Mouse (Mus musculus) mouse embryonic stem cell (cell line): Measurements from ENCODE around the gene S100pbp.

Experiments used
- in situ Hi-C, 2 experiments: fragments of 300-500 bp; cut with MboI; formaldehyde crosslinking; loops; 1 replicate in 1 of 2; 3 replicates in 1 of 2; pipeline ENCODE4 v1.14.3; 2019 to 2020; ENCODE audit warnings: low sequenced_read_pairs in 2 of 2, low pct_unique_long_range_greater_than_20kb in 1 of 2, mixed read lengths in 1 of 2; ENCODE audit not compliant: unreplicated experiment in 1 of 2

The S100pbp gene

DNA sequence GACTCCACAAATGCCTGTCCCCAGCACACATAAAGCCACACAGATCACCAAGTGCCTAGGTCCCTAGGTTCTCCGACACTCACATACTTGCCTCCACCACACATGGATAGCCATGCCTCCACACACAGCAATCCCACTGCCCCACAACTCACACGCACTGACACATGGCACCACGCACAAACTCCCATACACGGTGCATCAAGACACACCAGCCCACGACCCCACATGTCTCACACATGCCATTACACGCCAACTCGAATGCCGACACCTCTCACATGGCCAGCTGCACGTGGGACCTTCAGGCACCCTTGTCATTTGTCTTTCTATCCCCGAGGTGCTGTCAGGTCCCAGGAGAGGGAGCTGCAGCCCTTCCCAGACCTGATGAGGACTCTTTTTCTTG, 69.8 kb downstream of the S100pbp start:
- in situ Hi-C loops, result loop anchor here in 1 of 2 experiments (10.0 kb wide), 1 partner anchor 155 kb away; no protein-coding TSS in a partner anchor

DNA sequence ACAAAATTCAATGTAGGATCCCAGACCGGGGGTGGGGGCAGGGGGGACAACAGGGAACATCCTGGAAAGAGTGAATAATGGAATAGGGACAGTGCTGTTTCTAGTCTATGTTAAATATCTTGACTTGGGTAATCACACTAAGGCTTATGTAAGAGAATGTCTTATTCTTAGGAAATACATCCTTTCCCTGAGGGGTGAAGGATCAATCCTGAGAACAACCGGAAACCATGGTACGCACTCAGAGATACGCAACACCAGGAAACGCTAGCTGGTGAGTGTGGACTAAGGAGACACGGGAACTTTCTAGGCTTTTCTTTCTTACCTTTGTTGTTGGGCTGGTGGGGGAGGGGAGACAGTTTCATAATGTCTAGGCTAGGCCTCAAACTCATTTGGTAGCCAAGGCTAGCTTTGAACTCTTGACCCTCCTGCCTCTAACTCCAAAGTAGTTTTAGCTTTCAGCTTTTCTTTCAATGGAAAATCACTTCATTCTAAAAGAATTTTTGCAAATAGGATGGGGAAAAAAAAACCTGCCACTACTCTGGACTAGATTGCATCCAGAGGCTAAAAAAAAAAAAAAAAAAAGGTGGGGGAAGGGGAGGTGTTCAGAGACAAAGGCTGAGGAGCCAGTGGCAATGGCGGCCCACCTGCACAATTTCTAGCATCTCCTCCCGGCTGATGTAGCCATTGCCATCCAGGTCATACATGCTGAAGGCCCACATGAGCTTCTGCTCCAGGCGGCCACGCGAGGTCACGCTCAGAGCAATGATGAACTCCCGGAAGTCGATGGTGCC, 71.6 kb downstream of the S100pbp start:
- in situ Hi-C loops, result no loop called here

DNA sequence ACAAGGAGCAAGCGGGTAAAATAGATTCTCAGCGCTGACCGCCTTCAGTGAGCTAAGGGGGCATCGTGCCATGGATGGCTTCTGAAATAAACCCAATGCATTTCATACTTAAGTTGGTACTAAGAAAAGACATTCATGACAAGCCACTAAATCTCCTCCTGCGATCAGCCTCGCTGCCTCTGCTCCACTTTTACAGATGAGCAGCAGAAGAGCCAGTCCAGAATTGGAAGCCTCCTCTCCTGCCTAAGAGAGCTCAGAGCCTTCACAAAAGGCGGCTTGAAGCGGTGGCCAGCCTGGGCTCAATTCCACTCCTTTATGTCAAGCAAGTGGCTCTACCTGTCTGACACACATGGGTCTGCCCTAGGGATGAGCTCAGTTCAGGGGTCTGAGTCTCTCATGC, 72.8 kb downstream of the S100pbp start:
- in situ Hi-C loops, result no loop called here

DNA sequence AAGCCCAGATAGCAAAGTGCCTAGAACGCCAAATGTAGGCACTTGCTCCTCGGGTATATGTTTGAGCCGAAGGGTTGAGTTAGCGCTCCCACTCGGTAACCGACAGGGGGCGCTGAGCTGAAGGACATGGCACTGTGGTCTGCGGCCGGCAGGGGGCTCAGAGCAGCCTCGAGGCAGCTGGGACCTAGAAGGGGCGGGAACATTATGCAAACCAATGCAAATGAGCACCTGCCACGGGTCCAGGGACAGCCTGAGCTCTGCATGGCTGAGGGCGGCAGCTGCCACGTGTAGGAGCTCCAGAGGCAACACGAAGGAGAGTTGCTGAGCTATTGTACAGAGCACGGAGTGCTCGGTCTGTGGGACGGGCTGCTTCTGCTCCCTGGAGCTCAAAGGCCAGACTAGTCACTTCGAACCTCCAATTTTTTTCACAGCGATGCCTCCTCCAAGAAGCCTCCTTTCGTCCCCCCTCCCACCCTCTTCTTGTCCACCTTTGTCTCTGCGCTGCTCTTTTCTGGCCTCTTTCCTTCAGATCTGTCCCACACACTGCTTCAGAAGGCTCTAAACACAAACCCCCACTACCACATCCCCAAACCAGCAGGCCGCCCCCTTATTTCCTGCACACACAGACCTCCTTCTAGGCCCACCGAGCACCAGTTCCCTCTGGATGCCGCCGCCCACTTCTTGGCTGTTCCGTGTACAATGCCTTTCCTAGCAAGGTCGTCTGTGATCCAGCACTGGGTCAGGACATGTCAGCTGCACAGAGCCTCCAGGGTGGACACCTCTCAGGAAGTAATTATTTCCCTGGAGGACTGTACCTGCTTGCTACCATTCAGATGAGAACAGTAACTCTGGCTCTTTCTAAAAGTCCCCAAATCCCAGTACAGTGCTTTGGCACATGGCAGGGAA, 76.2 kb downstream of the S100pbp start:
- in situ Hi-C loops, result no loop called here

DNA sequence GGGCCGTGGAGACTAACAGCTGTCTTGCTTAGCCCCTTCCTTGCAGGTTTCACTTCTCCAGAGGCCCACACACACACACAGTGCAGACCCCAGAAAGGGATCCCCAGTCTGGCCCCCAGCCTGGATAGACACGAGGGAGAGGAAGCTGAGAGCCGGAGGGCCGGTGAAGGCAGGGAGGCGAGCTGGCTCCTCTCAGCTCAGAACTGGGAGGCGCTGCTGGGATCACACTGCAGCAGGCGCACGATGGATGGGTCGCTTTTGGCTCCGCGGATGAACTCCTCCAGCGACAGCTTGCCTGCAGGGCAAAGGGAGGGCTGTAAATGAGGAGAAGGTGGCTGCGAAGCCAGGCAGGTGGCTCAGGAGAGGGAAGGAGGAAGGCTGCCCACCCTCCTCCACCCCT, 77.3 kb downstream of the S100pbp start:
- in situ Hi-C loops, result no loop called here

DNA sequence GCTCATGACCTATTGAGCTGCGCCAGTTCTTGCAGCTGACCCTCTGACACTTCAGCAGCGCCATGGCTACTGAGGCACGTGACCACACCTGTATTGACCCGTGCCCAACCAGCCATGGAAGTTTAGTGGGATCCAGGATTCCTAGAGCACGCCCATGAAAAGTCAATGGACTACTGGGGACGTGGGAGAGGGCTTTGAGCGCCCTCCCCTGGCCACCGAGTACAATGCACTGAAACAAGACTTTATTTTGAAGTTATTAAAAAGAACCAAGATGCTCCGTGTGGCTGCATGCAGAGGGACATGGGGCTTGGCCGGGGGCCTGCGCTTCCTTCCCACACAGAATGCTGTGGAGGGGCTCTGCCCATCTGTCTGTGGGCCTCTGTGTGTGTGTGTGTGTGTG, 78.2 kb downstream of the S100pbp start:
- in situ Hi-C loops, result no loop called here

DNA sequence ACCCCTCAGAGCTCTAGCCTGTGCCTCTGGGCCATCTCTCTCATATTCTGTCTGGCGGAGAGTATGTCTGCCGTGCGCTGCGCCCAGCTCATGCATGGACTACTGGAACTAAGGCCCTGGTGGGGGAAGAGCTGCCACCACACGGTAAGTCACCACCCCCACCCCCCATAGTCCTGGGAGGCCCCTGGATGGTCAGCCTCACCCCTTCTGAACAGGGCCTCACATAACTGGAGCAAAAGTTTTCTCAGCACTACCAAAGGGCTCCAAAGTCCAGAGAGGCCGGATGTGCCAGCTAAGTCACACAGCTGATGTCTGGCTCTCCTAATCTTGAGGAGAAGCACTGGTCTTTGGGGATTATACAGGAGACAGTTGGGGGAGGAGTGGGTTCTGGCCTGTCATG, 78.7 kb downstream of the S100pbp start:
- in situ Hi-C loops, result no loop called here

DNA sequence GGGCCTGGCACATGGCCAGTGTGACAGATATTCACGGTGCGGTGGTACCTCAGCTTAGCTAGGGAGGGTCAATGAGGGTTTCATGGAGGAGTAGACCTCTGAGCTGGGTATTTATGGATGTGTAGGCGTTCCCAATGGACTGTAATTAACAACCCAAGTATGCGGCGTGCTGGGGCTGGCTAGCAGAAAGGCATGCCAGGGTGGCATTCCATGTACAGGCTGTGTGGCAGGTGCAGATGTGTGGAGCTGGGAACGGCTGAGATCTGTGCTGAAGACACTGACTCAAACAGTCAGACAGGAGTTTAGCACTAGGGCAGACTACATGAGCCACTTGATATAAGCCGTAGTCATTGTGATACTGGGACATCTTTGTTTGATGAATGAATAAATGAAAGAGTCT, 80.9 kb downstream of the S100pbp start:
- in situ Hi-C loops, result no loop called here

DNA sequence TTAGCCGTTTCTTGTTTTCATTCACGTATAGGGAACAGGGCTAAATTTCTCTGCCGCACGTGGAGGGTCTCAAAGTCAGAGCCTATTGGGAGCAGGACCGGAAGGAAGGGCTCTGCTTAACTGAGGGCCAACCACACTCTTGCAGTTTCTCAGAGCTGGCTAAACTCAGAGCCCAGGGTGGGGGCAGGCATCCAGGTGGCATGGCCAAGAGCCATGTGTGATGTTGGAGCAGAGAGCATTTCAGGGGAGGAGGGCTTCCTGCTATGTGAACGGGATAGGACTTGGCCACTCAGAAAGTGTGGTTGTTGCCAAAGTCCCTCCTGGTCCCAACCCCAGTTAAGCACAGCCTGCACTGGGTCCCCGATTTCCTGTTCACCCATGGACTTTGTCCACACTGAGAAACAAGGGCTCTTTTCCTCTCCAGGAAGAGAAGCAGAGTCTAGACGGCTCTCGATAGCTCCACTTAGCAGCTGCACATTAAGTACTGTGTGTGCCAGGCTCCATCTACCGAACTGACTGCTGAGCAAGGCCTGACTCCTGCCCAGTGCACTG, 82.1 kb downstream of the S100pbp start:
- in situ Hi-C loops, result no loop called here

DNA sequence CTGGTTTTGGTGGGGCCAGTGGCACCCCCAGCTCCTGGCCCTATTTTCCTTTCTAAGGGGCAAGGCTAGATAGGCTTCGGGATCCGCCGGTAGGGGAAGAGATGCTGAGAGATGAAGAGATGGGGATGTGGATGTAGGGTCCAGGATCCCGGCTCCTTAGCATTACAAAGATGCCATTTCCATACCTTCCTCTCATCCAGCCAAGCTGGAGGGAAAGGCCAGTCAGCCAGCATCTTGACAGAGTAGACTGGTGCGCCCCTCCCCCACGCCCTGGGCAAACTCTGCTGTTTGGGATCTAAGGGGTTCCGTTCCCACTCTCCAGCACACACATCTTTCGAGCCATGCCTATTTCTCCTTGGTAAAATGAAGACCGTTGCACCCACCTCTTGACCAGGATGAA, 83.5 kb downstream of the S100pbp start:
- in situ Hi-C loops, result no loop called here

DNA sequence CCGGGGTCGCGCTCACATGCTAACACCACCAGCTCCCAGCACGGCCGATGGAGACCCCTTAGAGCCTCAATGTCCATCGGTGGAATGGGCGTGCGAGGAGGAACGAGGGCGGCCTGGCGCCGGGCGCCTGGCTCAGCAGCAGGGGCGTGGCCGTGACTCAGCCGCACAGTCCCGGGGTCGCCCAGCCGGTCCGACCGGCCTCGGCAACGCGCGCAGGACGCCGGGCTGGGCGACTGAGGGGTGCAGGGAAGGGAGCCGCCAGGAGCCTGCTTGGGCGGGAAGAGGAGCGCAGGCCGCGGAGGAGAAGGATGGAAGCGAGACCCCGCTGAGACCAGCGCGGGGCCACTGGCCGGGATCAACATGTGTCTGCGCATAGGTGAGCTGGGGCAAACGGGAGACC, 84.2 kb downstream of the S100pbp start, which contains the start of gene Tmem54:
TSS of gene Tmem54 (plus strand) at position 193 of the 400 bp plus-strand sequence.
- in situ Hi-C loops, result no loop called here

DNA sequence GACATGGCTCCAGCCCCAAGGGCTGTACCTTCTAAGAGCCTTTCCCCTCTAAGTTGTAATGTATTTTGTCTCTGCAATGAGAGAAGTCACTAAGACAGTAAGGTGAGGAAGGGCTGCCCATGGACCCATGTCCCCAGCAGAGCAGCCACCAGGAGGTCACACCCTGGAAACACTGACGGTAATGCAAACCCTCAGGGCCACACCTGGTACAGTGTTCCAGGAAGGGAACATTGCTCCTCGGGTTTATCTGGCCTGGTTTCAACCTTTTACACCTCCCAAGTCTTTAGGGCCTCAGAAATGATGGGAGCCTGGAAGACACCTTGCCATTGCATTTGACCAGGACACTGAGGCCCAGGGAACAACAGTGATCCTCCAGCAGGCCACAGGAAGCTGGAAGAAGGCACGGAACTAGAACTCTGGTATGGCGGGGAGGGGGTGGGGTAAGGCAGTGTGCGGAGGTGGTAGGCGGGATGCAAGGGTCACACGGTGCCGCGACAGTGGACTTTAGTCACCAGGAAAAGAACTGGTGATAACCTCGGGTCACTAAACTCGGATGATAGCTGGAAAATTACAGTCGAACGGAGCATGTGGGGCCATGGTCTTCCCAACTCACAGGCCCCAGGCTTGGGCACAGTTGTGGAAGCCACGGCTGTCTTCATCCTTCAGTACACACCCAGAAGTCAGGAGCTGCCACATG, 87.2 kb downstream of the S100pbp start:
- in situ Hi-C loops, result no loop called here
